Mouse (Mus musculus): ENCODE measurements around the gene Col6a1.

Col6a1 gene

DNA sequence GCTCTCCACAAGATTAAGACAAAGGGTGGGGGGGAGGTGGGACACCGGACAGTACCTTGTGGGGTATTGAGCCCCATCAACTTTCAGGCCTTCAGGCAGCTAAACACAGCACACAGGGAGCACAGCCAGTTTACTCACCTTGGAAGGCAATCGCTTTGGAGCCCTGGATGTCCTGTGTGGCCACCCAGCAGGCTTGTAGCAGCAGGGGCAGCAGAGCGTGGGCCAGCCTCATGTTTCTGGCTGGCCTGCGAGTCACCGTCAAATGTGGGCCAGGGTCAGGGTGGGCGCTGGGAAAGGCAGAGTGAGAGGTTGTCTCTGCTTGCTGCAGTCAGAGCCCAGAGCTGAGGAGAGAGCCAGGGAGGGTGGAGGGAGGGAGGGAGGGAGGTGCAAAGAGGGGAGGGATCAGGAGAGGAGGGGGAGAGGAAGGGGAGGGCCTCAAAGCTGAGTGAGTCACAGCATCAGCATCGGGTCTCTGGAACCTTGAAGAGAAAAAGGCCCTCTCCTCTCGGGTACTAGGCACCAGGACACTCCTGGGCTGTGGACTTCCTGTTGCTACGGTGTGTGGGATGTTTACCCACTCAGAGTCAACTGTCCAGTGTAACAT is at the start of gene Col6a1:
Gene Col6a1, minus strand, starts transcription at position 487 of the 604 bp plus-strand sequence.
- no peak for DNase-seq

DNA sequence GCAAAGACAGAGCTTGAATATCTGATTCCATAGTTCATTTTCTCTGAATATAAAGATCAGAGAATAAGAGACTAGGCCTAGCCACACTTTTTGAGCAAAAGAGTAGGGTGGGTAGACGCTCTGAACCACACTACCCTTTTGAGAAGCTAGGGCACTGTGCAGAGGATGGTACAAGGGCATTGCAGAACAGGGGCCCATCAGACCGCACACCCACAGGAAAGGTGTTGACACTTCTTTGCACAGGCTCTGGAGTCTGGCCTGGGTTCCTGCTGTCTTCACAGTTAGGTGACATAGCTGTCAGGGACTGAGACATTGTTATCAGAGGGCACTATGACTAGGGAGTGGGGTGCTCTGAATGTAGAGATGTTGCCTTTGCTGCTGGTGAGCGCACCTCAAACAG is 45.7 kb upstream of the Col6a1 start:
- DNase-seq: no peak

GRCm38 (mm10) chr10:76771086-76771485 is 45.1 kb upstream of the Col6a1 start:
- DNase-seq: peak; percentile 22

DNA sequence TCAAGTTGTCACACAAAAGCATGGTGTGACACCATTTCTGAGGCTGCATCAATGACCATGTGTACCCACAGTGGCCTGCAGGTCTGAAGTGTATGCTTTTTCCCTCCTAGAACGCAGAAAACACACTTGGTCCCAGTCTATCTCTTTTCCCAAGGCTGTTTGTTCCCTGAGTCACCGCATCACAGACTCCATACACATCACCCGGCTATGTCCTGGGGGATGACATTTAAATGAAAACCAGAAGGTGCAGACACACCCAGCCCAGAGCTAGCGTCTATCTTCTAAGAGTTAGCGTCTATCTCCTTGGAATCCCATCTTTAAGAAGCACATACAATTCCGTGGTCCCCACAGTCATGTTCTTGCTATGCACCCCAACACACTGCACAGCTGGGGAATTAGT is 43.6 kb upstream of the Col6a1 start:
- DNase-seq: no peak

GRCm38 (mm10) chr10:76766196-76766595 is 40.2 kb upstream of the Col6a1 start:
- peak; percentile 2 for DNase-seq

- DNase-seq: peak; percentile 3
Measured at GRCm38 (mm10) chr10:76764927-76765326, 39.0 kb upstream of the Col6a1 start.

DNA sequence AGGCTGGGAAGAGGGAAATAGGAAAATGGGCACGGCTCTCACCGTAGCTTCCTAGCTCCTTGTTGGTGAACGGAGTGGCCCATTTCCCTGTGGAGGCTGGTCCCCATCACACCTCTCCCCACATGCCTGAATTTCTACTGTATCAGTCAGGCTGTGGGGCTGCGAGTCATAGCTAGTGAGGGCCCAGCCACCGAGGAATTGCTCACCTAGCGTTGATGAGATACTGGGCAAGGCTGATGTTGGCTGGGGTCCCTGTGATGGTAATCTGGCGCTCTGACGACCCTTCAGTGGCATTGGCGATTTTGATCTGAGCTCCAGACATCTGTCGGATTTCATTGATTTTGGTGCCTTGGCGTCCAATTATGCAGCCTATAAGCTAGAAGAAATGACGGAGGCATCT is 37.0 kb upstream of the Col6a1 start:
- no peak for DNase-seq

DNA sequence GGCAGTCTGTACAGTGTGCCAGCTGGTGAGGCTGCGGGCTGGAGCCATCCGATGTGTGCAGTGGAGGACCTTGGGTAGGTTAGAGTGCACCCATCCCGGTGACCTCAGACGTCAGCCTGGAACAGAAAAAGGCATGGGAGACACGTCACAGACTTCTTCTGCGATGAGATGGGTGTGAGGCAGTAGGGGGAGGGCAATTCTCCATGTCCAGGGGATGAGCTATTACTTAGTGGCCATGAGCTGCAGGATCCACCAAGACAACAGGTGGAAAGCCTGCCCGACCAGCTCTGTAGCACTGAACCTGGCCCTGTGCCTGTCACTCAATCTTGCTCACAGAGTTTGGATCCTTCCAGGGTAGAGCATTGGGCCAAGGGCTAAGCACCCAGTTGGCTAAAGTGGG is 36.4 kb upstream of the Col6a1 start:
- DNase-seq: no peak

GRCm38 (mm10) chr10:76759878-76760277 is 33.9 kb upstream of the Col6a1 start:
- DNase-seq: no peak

GRCm38 (mm10) chr10:76753640-76754039 is 27.7 kb upstream of the Col6a1 start:
- DNase-seq: no peak

GRCm38 (mm10) chr10:76744267-76744666 is 18.3 kb upstream of the Col6a1 start:
- DNase-seq: peak; percentile 12

DNA sequence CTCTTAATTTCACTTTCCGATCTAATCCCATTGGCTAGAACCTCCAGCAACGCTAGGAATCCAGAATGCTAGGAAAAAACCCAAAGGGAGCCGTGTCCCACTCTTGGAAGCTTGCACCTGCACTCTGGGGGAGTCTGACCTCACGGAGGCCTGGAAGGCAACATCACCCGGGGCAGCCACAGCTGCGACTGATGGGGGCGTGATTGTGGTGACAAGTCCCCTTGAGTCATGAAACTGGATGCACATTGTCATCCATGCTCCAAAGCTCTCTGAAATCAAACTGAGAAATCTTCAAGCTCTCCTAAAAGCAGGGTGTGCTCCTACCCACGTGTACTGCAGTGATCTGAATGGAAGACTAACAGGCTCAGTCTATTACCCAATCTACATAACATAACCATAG is 10.8 kb upstream of the Col6a1 start:
- peak; percentile 4 for DNase-seq

- DNase-seq: peak; percentile 86
Measured at GRCm38 (mm10) chr10:76734979-76735378, 9.0 kb upstream of the Col6a1 start.

GRCm38 (mm10) chr10:76733677-76734068 is 7.7 kb upstream of the Col6a1 start:
- no peak for DNase-seq

DNA sequence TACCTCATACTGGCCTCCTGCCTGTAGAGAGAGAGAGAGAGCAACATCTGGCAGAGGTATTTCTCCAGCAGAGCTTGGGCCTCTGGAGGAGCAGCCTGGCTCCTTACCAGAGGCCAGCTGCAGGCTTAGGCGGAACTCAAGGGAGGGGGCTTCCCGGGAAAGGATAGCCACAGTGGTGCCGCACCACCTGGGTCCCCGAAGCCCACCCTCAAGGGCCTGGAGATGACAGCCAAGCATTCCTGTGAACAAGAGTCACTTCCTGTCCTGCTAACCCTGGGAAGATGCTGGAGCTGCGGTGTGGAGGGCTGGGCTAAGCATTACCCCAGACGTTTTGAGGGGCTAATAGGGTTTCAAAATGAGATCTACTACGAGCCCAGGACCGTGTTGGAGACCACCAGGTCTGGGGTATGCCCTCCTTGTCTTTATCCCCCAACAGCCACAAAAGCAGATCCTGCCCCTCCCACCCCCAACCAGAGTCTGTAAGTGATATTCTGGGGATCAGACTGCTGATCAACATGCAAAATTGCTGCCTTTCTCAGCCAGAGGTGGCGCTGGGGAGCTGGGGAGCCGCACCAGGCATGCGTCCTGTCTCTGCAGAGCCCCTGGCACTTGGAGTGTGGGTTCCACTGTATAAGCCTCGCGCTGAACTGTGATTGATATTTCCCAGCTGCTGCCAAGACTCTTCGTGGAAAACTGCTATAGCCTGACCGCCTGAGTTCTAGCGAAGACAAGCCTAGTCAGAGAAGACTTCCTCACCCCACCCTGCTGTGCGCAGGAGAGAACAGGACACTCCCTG is 7.1 kb upstream of the Col6a1 start:
- DNase-seq: peak; percentile 84

GRCm38 (mm10) chr10:76732391-76732790 is 6.4 kb upstream of the Col6a1 start:
- DNase-seq: peak; percentile 0

- DNase-seq: peak; percentile 6
Measured at GRCm38 (mm10) chr10:76731621-76732239, 5.8 kb upstream of the Col6a1 start.

DNA sequence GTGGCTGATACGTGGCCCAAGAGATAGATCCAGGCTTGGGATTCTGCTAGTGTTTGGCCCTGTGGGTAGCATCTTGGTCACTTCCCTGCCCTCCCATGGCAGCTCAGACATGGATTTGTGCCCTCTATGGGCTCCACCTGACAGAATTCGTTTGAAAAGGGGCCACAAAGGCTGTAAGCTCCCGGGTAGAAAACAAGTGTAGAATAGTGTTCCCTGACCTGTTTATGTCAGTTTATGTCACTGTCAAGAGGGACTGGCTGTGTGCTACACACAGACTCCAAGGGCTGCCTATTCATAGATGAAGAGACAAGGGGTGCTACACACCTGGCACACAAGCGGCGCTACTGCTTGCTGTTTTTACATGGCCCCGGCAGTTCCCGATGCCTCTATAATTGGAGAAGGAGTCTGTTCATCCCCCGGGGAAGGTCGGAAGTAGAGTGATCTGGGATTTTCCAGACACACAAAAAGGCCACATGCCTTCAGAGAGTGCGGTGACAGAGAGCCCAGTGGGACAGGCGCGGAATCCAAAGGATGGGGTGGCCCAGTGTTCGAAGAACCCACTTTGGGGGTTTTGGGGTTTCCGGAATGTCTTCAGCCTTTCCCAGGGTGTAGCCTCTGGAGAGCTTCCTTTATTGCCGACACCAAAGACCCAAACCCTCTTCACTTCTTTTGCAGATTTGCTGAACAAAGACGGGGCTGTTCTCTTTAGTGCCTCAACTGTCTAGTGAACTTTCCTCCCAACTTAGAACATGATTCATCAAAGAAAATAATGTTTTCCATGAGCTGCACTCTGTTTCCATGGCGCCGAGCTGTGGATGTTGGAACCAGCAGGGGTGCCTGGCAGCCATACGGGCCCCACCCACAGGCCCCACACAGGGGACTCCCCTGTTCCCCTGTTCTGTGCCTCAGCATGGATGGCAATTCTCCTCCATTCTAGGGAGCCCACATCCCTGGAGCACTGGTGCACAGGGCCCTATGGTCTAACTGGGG is 4.0 kb upstream of the Col6a1 start:
- DNase-seq: peak; percentile 1

DNA sequence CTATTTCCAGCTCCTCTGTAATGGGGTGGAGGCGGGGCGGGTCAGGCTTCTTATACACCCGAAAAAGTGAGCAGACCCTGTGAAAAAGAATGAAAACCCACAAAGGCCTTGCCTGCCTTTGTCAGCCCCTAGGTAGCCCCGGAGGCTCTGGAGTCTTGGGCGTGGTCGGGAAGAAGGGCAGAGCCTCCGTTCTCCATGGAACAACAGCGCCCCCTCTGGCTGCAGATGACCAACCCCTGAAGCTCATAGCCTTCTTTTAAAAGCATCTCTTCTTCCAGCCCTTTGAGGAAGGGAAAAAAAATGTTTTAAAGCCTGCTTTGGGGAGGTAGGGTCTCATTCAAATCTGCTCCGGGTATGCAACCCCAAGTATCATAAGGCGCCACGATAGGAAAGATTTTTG is 2.4 kb upstream of the Col6a1 start:
- peak; percentile 80 for DNase-seq

- peak; percentile 3 for DNase-seq
Measured at GRCm38 (mm10) chr10:76727301-76727700, 1.3 kb upstream of the Col6a1 start.

DNA sequence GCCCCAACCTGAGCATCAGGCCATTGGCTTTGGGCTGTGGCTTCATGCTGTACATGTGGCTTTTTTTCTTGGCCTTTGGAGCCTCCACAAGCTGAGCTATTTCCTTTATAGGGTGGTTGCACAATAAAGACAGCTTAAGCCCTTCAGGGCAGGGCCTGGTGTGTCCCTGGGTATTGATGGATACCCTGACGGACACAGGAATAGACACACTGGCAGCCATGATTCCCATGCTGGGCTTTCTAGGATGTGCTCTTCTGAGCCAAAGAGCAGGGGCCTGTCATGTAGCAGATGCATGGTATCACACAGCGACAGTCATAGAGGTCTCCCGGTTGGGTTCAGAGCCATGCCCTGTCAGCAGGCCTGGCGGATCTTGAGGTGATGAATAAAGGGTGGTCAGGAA is 898 bp upstream of the Col6a1 start:
- peak; percentile 2 for DNase-seq

DNA sequence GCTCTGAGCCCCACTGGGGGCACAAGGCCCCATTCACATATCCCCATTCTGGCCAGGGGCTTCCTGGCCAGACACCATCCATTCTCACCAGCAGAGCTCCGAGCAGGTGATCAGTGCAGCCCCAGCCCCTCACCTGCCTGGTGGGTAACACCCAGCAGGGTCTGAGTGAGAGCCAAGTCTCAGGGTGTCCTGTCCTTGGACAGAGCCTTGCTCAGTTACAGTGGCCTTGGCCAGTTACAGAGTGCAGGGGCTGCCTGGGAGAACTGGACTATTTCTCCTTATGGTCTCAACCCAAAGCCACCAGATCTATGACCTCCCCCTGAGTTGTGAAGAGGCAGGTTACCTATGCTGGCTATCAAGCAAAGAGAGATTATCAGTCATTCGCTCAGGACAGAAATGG is 871 bp downstream of the Col6a1 start:
- DNase-seq: peak; percentile 5

DNA sequence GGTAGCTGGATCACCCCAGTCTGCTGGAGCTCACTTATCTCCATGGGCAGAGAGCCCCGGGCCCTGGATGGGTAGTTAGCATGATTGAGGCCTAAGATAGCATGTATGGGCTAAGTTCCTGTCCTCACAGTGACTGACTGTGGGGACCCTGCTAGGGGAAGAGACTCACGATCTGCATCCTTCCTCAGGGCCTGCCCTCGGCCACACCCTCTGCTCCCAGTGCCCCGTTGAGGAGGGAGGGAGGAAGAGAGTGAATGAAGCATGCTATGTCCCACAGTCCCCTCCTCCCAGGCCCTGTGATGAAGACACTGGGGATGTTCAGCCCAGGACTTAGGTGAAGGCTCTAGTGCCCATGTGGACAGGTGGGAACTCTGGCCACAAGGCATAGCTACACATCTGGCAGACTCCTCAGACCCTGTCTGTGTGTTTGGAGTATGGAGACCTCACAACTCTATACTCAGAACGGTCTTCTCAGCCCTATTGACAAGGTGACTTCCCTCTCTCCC is 1.7 kb downstream of the Col6a1 start:
- peak; percentile 2 for DNase-seq

Measured in thymus, postnatal 4 days (tissue).